Mouse (Mus musculus) embryonic stem cell, embryonic (primary cell): ENCODE data around the gene Mettl6.

ENCODE experiments used
- CTCF ChIA-PET, 4 experiments: fragments of 300-600 bp in 2 of 4; fragments of 350-600 bp in 2 of 4; sonication (Branson Sonifier 250); formaldehyde crosslinking; loops; one replicate each; lab custom pipeline; 2022; ENCODE audit warnings: inconsistent platforms in 2 of 4; lab: Charles Lee
- POLR2A ChIA-PET, 4 experiments: fragments of 300-600 bp in 2 of 4; fragments of 350-600 bp in 2 of 4; sonication (Branson Sonifier 250); formaldehyde crosslinking; loops; one replicate each; lab custom pipeline; 2022; ENCODE audit warnings: antibody characterized with exemption in 4 of 4, inconsistent platforms in 1 of 4; lab: Charles Lee

Gene Mettl6

GRCm38 (mm10) chr14:31494975-31495455 is at the start of gene Mettl6:
Mettl6 (minus strand) TSS chr14:31495040.
- CTCF ChIA-PET, result interaction anchor here in 3 of 4 experiments (0.8 to 1.7 kb wide), 4 partner anchors 19 to 24 kb away, joined by 3 to 4 read pairs (median 3); no protein-coding TSS in a partner anchor
- POLR2A ChIA-PET, result interaction anchor here in 3 of 4 experiments (0.7 to 2.8 kb wide), 12 partner anchors 10 to 664 kb away, joined by 3 to 20 read pairs (median 3); partner anchors contain the start of genes Capn7 (in 1 of the 3) and Ncoa4 (in 1 of the 3)

- CTCF ChIA-PET, result interaction anchor here in 1 of 4 experiments (0.5 to 0.6 kb wide), 2 partner anchors 22 to 504 kb away, joined by 4 to 18 read pairs; no protein-coding TSS in a partner anchor
- POLR2A ChIA-PET, result interaction anchor here in 2 of 4 experiments (0.7 to 1.9 kb wide), 4 partner anchors 11 to 774 kb away, joined by 3 to 4 read pairs (median 3); no protein-coding TSS in a partner anchor
Measured at GRCm38 (mm10) chr14:31543885-31544442, 49.1 kb upstream of the Mettl6 start.

GRCm38 (mm10) chr14:31537298-31537697 is 42.5 kb upstream of the Mettl6 start:
- CTCF ChIA-PET, result interaction anchor here in 2 of 4 experiments (0.6 to 0.8 kb wide), 2 partner anchors 18 to 81 kb away, joined by 3 to 5 read pairs; no protein-coding TSS in a partner anchor
- POLR2A ChIA-PET, result interaction anchor here in 2 of 4 experiments (0.6 to 0.9 kb wide), 2 partner anchors 66 to 548 kb away, joined by 3 to 4 read pairs; partner anchors contain the start of gene Oxnad1 (in 1 of the 2)

DNA sequence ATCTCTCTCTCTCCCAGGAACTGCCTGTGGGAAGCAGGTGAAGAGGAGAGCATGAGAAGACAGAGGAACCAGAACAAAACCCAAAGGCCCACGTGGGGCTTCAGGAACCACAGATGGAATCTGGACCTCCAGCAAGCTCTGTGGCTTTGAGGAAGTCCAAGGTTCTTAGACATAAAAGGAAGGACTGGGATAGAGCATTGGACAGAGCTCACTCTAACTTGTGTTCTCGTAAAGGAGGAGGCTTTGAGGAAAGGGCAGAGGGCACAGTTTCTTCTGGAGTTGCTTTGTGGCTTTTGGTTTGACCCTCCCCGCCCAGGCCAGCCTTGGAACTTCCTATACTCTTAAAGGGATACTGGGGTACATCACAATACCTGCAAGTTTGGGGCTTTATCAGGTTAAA is 37.8 kb upstream of the Mettl6 start:
- ChIA-PET CTCF (interaction anchor here in 2 of 4 experiments (0.6 kb wide), 2 partner anchors 22 to 72 kb away, joined by 3 to 4 read pairs; no protein-coding TSS in a partner anchor), POLR2A (no interaction called here)

DNA sequence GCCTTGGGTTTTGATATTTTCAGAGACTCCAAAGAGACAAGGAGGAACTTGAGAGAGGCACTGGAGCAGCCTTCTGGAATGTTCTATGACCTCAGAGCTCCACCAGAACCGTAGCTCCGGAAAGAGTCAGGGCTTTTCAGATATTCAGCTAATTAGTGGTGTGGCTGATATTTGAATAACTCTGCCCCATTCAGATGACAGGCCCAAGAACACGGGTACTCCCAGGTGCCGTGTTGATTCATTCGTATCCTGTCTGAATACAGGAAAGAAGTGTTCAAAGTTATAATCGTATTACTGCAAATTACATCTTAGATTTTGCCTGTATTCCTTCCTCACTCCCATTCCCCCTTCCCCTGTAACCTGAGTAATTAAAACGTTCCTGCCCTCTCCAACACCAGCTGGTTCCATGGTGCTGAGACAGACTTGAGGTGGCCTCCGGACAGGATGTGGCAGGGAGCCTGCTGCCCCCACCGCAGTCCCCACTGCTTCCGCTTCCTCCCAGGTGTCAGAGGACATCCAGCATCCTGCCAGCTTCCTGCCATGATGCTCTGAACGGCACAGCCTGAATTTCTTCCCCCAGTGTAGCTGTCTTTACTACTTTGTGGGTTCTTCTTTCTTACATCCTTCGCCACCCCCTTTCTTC is 36.8 kb upstream of the Mettl6 start:
- CTCF ChIA-PET, result interaction anchor here in 1 of 4 experiments (0.7 kb wide), 1 partner anchor 59 kb away, joined by 20 read pairs; no protein-coding TSS in a partner anchor
- POLR2A ChIA-PET, result interaction anchor here in 1 of 4 experiments (0.6 kb wide), 1 partner anchor 192 kb away, joined by 3 read pairs; no protein-coding TSS in a partner anchor

DNA sequence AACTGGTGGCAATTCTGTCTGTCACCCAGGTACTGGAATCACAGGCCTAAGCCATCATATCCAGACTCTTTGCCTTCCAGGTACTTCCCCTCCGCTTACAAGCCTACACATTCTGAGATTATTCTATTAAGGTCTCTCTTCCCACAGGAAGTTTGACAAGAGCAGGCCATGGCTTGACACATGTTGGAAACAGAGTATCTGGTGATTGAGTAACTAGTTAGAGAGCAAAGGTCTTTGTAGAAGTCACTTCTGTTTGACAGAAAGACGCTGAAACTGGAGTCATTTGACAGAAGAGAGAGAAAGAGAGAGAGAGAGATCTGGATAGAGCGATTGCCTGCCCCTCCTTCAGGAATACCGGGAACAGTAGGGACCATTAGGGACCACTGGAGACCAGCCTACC is 36.0 kb upstream of the Mettl6 start:
- ChIA-PET POLR2A (no interaction called here), CTCF (no interaction called here)

- CTCF ChIA-PET, result interaction anchor here in 2 of 4 experiments (0.6 kb wide), 2 partner anchors 37 to 265 kb away, joined by 3 read pairs; no protein-coding TSS in a partner anchor
Measured at GRCm38 (mm10) chr14:31525040-31525810, 30.4 kb upstream of the Mettl6 start.

GRCm38 (mm10) chr14:31521318-31521717 is 26.5 kb upstream of the Mettl6 start:
- CTCF ChIA-PET, result interaction anchor here in 1 of 4 experiments (0.8 to 1.0 kb wide), 2 partner anchors 34 to 219 kb away, joined by 3 read pairs; no protein-coding TSS in a partner anchor
- POLR2A ChIA-PET, result interaction anchor here in 2 of 4 experiments (0.6 to 1.9 kb wide), 7 partner anchors 10 to 827 kb away, joined by 3 to 5 read pairs (median 4); partner anchors contain the start of genes Eaf1 (in 1 of the 2) and Mettl6 (in 1 of the 2)

More at GRCm38 (mm10) chr14:31525040-31525810, 30.4 kb upstream of the Mettl6 start:
- POLR2A ChIA-PET, result interaction anchor here in 1 of 4 experiments (0.6 to 1.2 kb wide), 3 partner anchors 21 to 409 kb away, joined by 3 read pairs; no protein-coding TSS in a partner anchor

DNA sequence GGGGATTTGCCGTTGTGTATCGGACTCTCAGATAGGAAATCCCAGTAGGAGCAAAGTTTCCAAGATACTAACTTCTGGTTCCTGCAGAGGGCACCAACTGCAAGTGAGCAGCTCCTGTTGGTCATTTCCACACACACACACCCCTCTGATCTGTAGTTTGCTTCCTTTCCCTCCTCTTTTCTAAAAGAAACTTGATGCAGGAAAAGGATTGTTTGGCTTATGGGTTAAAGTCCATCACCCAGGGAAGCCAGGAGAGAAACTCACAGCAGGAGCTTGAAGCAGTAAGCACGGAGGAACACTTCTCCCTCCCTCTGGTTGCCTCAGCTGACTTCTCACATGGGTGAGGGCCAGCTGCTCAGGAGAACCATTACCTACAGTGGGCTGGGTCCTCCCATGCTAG is 24.3 kb upstream of the Mettl6 start:
- POLR2A ChIA-PET, result interaction anchor here in 3 of 4 experiments (0.5 to 1.7 kb wide), 5 partner anchors 9 to 29 kb away, joined by 3 to 5 read pairs (median 3); no protein-coding TSS in a partner anchor
- CTCF ChIA-PET, result interaction anchor here (0.6 to 1.4 kb wide), 12 partner anchors 10 to 247 kb away, joined by 3 to 6 read pairs (median 3); no protein-coding TSS in a partner anchor

DNA sequence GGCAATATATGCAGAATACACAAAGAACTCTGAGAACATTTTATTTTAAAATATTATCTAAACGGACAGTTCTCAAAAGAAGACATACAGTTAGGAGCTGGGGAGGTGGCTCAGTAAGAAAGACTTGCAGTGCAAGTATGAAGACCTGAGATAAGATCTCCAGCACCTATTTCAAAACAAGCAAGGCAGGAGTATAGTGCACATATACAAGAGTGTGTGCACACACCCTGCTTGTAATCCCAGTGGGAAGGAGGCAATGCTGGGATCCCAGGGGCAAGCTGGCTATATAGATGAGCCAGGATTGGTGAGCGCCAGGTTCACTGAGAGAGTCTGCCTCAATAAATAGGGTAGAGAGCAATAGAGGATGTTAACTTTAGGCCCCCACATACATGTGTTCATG is 21.1 kb upstream of the Mettl6 start:
- ChIA-PET CTCF (no interaction called here), POLR2A (interaction anchor here in 1 of 4 experiments (1.7 kb wide), 1 partner anchor 16 kb away, joined by 5 read pairs; no protein-coding TSS in a partner anchor)

- CTCF ChIA-PET, result interaction anchor here in 1 of 4 experiments (0.6 kb wide), 1 partner anchor 104 kb away, joined by 3 read pairs; no protein-coding TSS in a partner anchor
- POLR2A ChIA-PET, result interaction anchor here in 2 of 4 experiments (1.1 to 3.7 kb wide), 5 partner anchors 9 to 132 kb away, joined by 3 to 20 read pairs (median 5); partner anchors contain the start of genes Eaf1 (in 1 of the 2) and Mettl6 (in 1 of the 2)
Measured at GRCm38 (mm10) chr14:31510322-31510721, 15.5 kb upstream of the Mettl6 start.

GRCm38 (mm10) chr14:31509911-31510310 is 15.1 kb upstream of the Mettl6 start:
- ChIA-PET POLR2A (interaction anchor here in 3 of 4 experiments (0.6 to 3.7 kb wide), 6 partner anchors 10 to 448 kb away, joined by 3 to 20 read pairs (median 6); partner anchors contain the start of genes Eaf1 (in 1 of the 3) and Mettl6 (in 1 of the 3)), CTCF (interaction anchor here in 1 of 4 experiments (0.6 kb wide), 1 partner anchor 104 kb away, joined by 3 read pairs; no protein-coding TSS in a partner anchor)

- CTCF ChIA-PET, result no interaction called here
- POLR2A ChIA-PET, result interaction anchor here in 2 of 4 experiments (1.2 to 1.6 kb wide), 2 partner anchors 14 to 255 kb away, joined by 3 read pairs; no protein-coding TSS in a partner anchor
Measured at GRCm38 (mm10) chr14:31506456-31506855, 11.6 kb upstream of the Mettl6 start.

- ChIA-PET POLR2A (interaction anchor here in 2 of 4 experiments (1.4 to 2.6 kb wide), 2 partner anchors 8 to 11 kb away, joined by 3 to 13 read pairs; partner anchors contain the start of genes Eaf1 (in 1 of the 2) and Mettl6 (in 1 of the 2)), CTCF (interaction anchor here in 1 of 4 experiments (0.6 kb wide), 1 partner anchor 690 kb away, joined by 5 read pairs; no protein-coding TSS in a partner anchor)
Measured at GRCm38 (mm10) chr14:31503406-31503805, 8.6 kb upstream of the Mettl6 start.

DNA sequence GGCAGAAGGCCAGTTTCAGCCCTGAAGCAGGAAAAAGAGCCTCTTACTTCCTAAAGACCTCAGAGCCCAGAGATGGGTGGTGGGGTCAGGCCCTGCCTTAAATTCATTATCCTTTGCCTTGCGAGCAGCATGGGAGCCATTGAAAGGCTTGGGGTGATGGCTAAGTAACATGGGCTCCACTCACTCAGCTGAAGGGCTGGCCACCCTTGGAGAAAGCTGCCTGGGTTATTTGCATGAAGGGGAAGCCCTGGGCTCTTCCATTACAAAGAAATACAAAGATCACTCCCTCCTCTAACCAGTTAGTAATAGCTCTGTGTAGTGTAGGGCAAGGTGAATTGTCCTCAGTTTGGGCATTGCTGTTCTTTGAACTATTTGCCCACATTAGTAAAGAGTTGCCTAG is 4.7 kb upstream of the Mettl6 start:
- ChIA-PET POLR2A (interaction anchor here in 3 of 4 experiments (0.6 to 3.4 kb wide), 12 partner anchors 9 to 731 kb away, joined by 3 to 14 read pairs (median 3); partner anchors contain the start of genes Dph3 (in 1 of the 3) and Oxnad1 (in 1 of the 3)), CTCF (interaction anchor here in 2 of 4 experiments (0.9 to 1.0 kb wide), 3 partner anchors 18 to 113 kb away, joined by 3 read pairs; no protein-coding TSS in a partner anchor)

DNA sequence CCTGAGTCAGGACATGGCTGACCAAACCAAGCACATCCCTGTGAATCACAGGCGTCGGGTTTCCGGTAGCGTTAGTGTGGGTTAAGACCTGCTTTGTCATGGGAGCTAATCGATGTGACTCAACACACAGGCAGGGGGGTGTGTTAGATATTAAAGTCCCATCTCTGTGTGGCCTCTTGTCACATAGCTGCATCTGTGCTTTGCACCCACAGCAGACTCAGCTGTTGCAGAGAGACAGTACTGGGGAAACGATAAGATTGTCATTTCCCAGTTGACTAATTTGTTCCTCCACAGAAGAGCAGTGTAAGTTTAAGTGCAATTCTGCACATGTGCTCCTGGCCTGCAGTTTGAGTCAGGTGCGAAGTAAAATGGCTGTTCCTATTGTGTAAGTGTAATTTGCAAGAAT is 1.4 kb upstream of the Mettl6 start:
- ChIA-PET POLR2A (interaction anchor here in 2 of 4 experiments (0.5 to 2.8 kb wide), 4 partner anchors 9 to 157 kb away, joined by 3 to 20 read pairs (median 8); no protein-coding TSS in a partner anchor), CTCF (interaction anchor here in 1 of 4 experiments (1.0 kb wide), 1 partner anchor 41 kb away, joined by 3 read pairs; no protein-coding TSS in a partner anchor)
